Mouse (Mus musculus) intestine, embryonic 16.5 days (tissue): ENCODE measurements around the gene Srgap2. TPM values are rescaled to one million over a fixed set of nuclear protein-coding genes. Genes with fewer than 3 reads are reported as not detected.

Experiments
- ATAC-seq: fragments of 200-750 bp; cut with Nextera tagmentation; 2 replicates; pipeline ENCODE4 v1.8.0; 2017; ENCODE audit warnings: moderate TSS enrichment, moderate library complexity
- H3K27ac ChIP-seq: fragments of 300-500 bp; sonication (generic); 2 replicates; pipeline ENCODE4 v1.5.1; 2014; ENCODE audit warnings: mild to moderate bottlenecking, low read length
- H3K27me3 ChIP-seq: fragments of 300-500 bp; sonication (generic); replicated peaks from 2 replicates; pipeline ENCODE4 v1.6.1; 2014; ENCODE audit warnings: low read length, control low read depth, mixed read lengths; ENCODE audit not compliant: control insufficient read depth, insufficient read depth
- H3K36me3 ChIP-seq: fragments of 300-500 bp; sonication (generic); 2 replicates; pipeline ENCODE4 v1.6.1; 2014; ENCODE audit warnings: low read length, control low read depth; ENCODE audit not compliant: control insufficient read depth, insufficient read depth
- H3K4me1 ChIP-seq: fragments of 300-500 bp; sonication (generic); 2 replicates; pipeline ENCODE4 v1.6.1; 2014; ENCODE audit warnings: low read length, control low read depth, mixed read lengths; ENCODE audit not compliant: control insufficient read depth, insufficient read depth
- H3K4me2 ChIP-seq: fragments of 300-500 bp; sonication (generic); 2 replicates; pipeline ENCODE4 v1.6.1; 2014; ENCODE audit warnings: low read depth, low read length, control low read depth
- H3K4me3 ChIP-seq: fragments of 300-500 bp; sonication (generic); 2 replicates; pipeline ENCODE4 v1.5.1; 2014; ENCODE audit warnings: mild to moderate bottlenecking, low read length
- H3K9ac ChIP-seq: fragments of 300-500 bp; sonication (generic); 2 replicates; pipeline ENCODE4 v1.6.1; 2014; ENCODE audit warnings: low read depth, low read length
- H3K9me3 ChIP-seq: fragments of 300-500 bp; sonication (generic); 2 replicates; pipeline ENCODE4 v1.6.1; 2016; ENCODE audit warnings: low read length, control low read depth; ENCODE audit not compliant: control insufficient read depth
- WGBS: fragments of 180-500 bp; shearing (Covaris S2); extraction: QIAGEN DNeasy Blood & Tissue Kit; methylation state at CpG from one replicate; pipeline ENCODE4 v1.1.7; 2014; 5-methylcytosine and 5-hydroxymethylcytosine counted together
- polyA plus RNA-seq: library from polyadenylated mRNA; unstranded; fragments of >200 nt; fragmentation: Nextera tagmentation; extraction: Ambion mirVana; gene quantifications from 2 replicates; pipeline ENCODE4 v1.2.1, GENCODE M21; 2015

Gene Srgap2
- polyA plus RNA-seq, 1 experiment from 2014 or later: 7.8 TPM

GRCm38 (mm10) chr1:131364432-131364831 lies 162.7 kb downstream of the Srgap2 start:
- 91% methylated on average over 3 of the region's 3 CpGs for WGBS
- ATAC-seq: no peak
- Histone ChIP-seq H3K9ac (no peak overlapping the region), H3K4me1 (no peaks in the 10 kb centered on the region), H3K4me3 (no peak overlapping the region), H3K4me2 (no peak overlapping the region), H3K27ac (no peak overlapping the region), H3K27me3 (no peaks in the 10 kb centered on the region), H3K9me3 (no peaks in the 10 kb centered on the region), H3K36me3 (no peaks in the 10 kb centered on the region)

- Histone ChIP-seq H3K4me3 (no peak overlapping the region), H3K4me2 (no peak overlapping the region), H3K27ac (no peak overlapping the region), H3K9me3 (no peaks in the 10 kb centered on the region), H3K27me3 (no peaks in the 10 kb centered on the region), H3K4me1 (no peaks in the 10 kb centered on the region), H3K9ac (no peak overlapping the region), H3K36me3 (no peaks in the 10 kb centered on the region)
- WGBS: 74% methylated on average over 3 of the region's 3 CpGs
- no peak for ATAC-seq
Measured at GRCm38 (mm10) chr1:131363887-131364286, 163.3 kb downstream of the Srgap2 start.

GRCm38 (mm10) chr1:131362089-131362488 lies 165.1 kb downstream of the Srgap2 start:
- no peaks in the 10 kb centered on the region for H3K4me1 ChIP-seq
- H3K9me3 ChIP-seq: no peaks in the 10 kb centered on the region
- H3K27me3 ChIP-seq: no peaks in the 10 kb centered on the region
- no peak for ATAC-seq
- H3K4me3 ChIP-seq: no peak overlapping the region
- WGBS: 95% methylated on average over 2 of the region's 2 CpGs
- H3K4me2 ChIP-seq: no peak overlapping the region
- H3K27ac ChIP-seq: no peak overlapping the region
- no peaks in the 10 kb centered on the region for H3K36me3 ChIP-seq
- no peak overlapping the region for H3K9ac ChIP-seq

GRCm38 (mm10) chr1:131360800-131361199 lies 166.4 kb downstream of the Srgap2 start:
- H3K4me1 ChIP-seq: no peaks in the 10 kb centered on the region

GRCm38 (mm10) chr1:131359609-131360008 lies 167.5 kb downstream of the Srgap2 start:
- Histone ChIP-seq H3K27ac (no peak overlapping the region), H3K36me3 (0 out of 2 replicates have a peak, but pooled peaks cover 2% of the 10 kb centered on the region), H3K27me3 (no peaks in the 10 kb centered on the region), H3K9ac (no peak overlapping the region), H3K4me2 (no peak overlapping the region), H3K4me3 (no peak overlapping the region), H3K9me3 (no peaks in the 10 kb centered on the region), H3K4me1 (no peaks in the 10 kb centered on the region)
- ATAC-seq: no peak
- WGBS: 82% methylated on average over 1 of the region's 1 CpGs

More at GRCm38 (mm10) chr1:131360800-131361199, 166.4 kb downstream of the Srgap2 start:
- ATAC-seq: no peak
- no peak overlapping the region for H3K4me3 ChIP-seq
- H3K4me2 ChIP-seq: no peak overlapping the region
- no peaks in the 10 kb centered on the region for H3K27me3 ChIP-seq
- H3K9ac ChIP-seq: no peak overlapping the region
- no peak overlapping the region for H3K27ac ChIP-seq
- WGBS: 90% methylated on average over 3 of the region's 3 CpGs
- H3K36me3 ChIP-seq: no peaks in the 10 kb centered on the region
- H3K9me3 ChIP-seq: no peaks in the 10 kb centered on the region

GRCm38 (mm10) chr1:131357213-131357612 lies 169.9 kb downstream of the Srgap2 start:
- H3K4me2 ChIP-seq: no peak overlapping the region
- no peak for ATAC-seq
- 93% methylated on average over 1 of the region's 1 CpGs for WGBS
- no peak overlapping the region for H3K4me3 ChIP-seq
- H3K4me1 ChIP-seq: no peaks in the 10 kb centered on the region
- H3K27me3 ChIP-seq: no peaks in the 10 kb centered on the region
- H3K27ac ChIP-seq: no peak overlapping the region
- no peak overlapping the region for H3K9ac ChIP-seq
- H3K36me3 ChIP-seq: 0 out of 2 replicates have a peak, but pooled peaks cover 2% of the 10 kb centered on the region
- no peaks in the 10 kb centered on the region for H3K9me3 ChIP-seq

GRCm38 (mm10) chr1:131351436-131351835 lies 175.7 kb downstream of the Srgap2 start:
- 57% methylated on average over 2 of the region's 2 CpGs for whole genome bisulfite sequencing
- no peak for ATAC-seq
- Histone ChIP-seq H3K9me3 (no peaks in the 10 kb centered on the region), H3K27ac (no peak overlapping the region), H3K9ac (no peak overlapping the region), H3K4me1 (no peaks in the 10 kb centered on the region), H3K4me2 (no peak overlapping the region), H3K36me3 (peaks cover 6% of the 10 kb centered on the region; the same call in 1 of the 2 replicates), H3K27me3 (no peaks in the 10 kb centered on the region), H3K4me3 (no peak overlapping the region)

- Histone ChIP-seq H3K27me3 (no peaks in the 10 kb centered on the region), H3K4me3 (no peak overlapping the region), H3K9me3 (no peaks in the 10 kb centered on the region), H3K36me3 (peaks cover 3% of the 10 kb centered on the region; the same call in 1 of the 2 replicates), H3K4me2 (no peak overlapping the region), H3K27ac (no peak overlapping the region), H3K9ac (no peak overlapping the region), H3K4me1 (peaks cover 4% of the 10 kb centered on the region; the same call in 1 of the 2 replicates)
- WGBS: 61% methylated on average over 1 of the region's 1 CpGs
- no peak for ATAC-seq
Measured at GRCm38 (mm10) chr1:131349993-131350510, 177.1 kb downstream of the Srgap2 start.

- Histone ChIP-seq H3K4me1 (peaks cover 4% of the 10 kb centered on the region; the same call in 1 of the 2 replicates), H3K27ac (no peak overlapping the region), H3K4me2 (no peak overlapping the region), H3K9ac (no peak overlapping the region), H3K27me3 (no peaks in the 10 kb centered on the region), H3K9me3 (no peaks in the 10 kb centered on the region), H3K4me3 (no peak overlapping the region), H3K36me3 (peaks cover 6% of the 10 kb centered on the region)
- WGBS: 68% methylated on average over 2 of the region's 2 CpGs
- no peak for ATAC-seq
Measured at GRCm38 (mm10) chr1:131347708-131348107, 179.4 kb downstream of the Srgap2 start.
